Mouse (Mus musculus): ENCODE data around the gene Atxn7. TPM values are rescaled to one million over a fixed set of nuclear protein-coding genes. Genes with fewer than 3 reads are reported as not detected.
A peak's percentile ranks its signal among the peaks of the same experiment; 100 is the strongest.

The Atxn7 gene
- polyA plus RNA-seq, 1 experiment from 2014 or later, result 5.7 TPM

- Histone ChIP-seq H3K36me3 (ENCODE audit: control insufficient read depth, insufficient read depth, low read length) (0 out of 2 replicates have a peak, but pooled peaks cover 3% of the 10 kb centered on the region), H3K27ac (replicated peaks; ENCODE audit: low read depth, low read length) (no peak overlapping the region), H3K9ac (ENCODE audit: low read depth, low read length) (no peak overlapping the region), H3K4me3 (ENCODE audit: low read depth, low read length) (no peak overlapping the region), H3K9me3 (ENCODE audit: control insufficient read depth, low read length) (no peaks in the 10 kb centered on the region), H3K4me2 (ENCODE audit: low read depth, low read length) (no peak overlapping the region), H3K4me1 (ENCODE audit: control insufficient read depth, insufficient read depth, low read length) (no peaks in the 10 kb centered on the region), H3K27me3 (replicated peaks; ENCODE audit: control insufficient read depth, insufficient read depth, low read length) (no peaks in the 10 kb centered on the region)
- WGBS, result 86% methylated on average over 8 of the region's 8 CpGs
- DNase-seq (ENCODE audit: low spot score), result no peak
- ATAC-seq (ENCODE audit: low read depth), result no peak
Measured at GRCm38 (mm10) chr14:14083811-14084210, 122.6 kb downstream of the Atxn7 start.

GRCm38 (mm10) chr14:14086711-14087263, 125.5 kb downstream of the Atxn7 start:
- Histone ChIP-seq H3K27ac (replicated peaks; ENCODE audit: low read depth, low read length) (no peak overlapping the region), H3K4me1 (ENCODE audit: control insufficient read depth, insufficient read depth, low read length) (no peaks in the 10 kb centered on the region), H3K4me2 (ENCODE audit: low read depth, low read length) (no peak overlapping the region), H3K27me3 (replicated peaks; ENCODE audit: control insufficient read depth, insufficient read depth, low read length) (no peaks in the 10 kb centered on the region), H3K36me3 (ENCODE audit: control insufficient read depth, insufficient read depth, low read length) (peaks cover 16% of the 10 kb centered on the region), H3K9me3 (ENCODE audit: control insufficient read depth, low read length) (no peaks in the 10 kb centered on the region), H3K4me3 (ENCODE audit: low read depth, low read length) (no peak overlapping the region), H3K9ac (ENCODE audit: low read depth, low read length) (no peak overlapping the region)
- no peak for DNase-seq (ENCODE audit: low spot score)
- 85% methylated on average over 4 of the region's 4 CpGs for WGBS
- no peak for ATAC-seq (ENCODE audit: low read depth)

- WGBS, result 59% methylated on average over 6 of the region's 6 CpGs
Measured at GRCm38 (mm10) chr14:14087348-14087747, 126.1 kb downstream of the Atxn7 start.

GRCm38 (mm10) chr14:14088016-14088791, 127.0 kb downstream of the Atxn7 start:
- WGBS, result 83% methylated on average over 9 of the region's 9 CpGs
- H3K9me3 ChIP-seq (ENCODE audit: control insufficient read depth, low read length), result no peaks in the 10 kb centered on the region
- H3K36me3 ChIP-seq (ENCODE audit: control insufficient read depth, insufficient read depth, low read length), result peaks cover 24% of the 10 kb centered on the region
- DNase-seq (ENCODE audit: low spot score) (no peak), ATAC-seq (ENCODE audit: low read depth) (no peak)
- H3K27me3 ChIP-seq (replicated peaks; ENCODE audit: control insufficient read depth, insufficient read depth, low read length), result no peaks in the 10 kb centered on the region
- no peak overlapping the region for H3K27ac ChIP-seq (replicated peaks; ENCODE audit: low read depth, low read length)
- H3K4me2 ChIP-seq (ENCODE audit: low read depth, low read length), result no peak overlapping the region
- no peak overlapping the region for H3K4me3 ChIP-seq (ENCODE audit: low read depth, low read length)
- no peaks in the 10 kb centered on the region for H3K4me1 ChIP-seq (ENCODE audit: control insufficient read depth, insufficient read depth, low read length)
- no peak overlapping the region for H3K9ac ChIP-seq (ENCODE audit: low read depth, low read length)

More at GRCm38 (mm10) chr14:14087348-14087747, 126.1 kb downstream of the Atxn7 start:
- ATAC-seq (ENCODE audit: low read depth) (no peak), DNase-seq (ENCODE audit: low spot score) (no peak)
- Histone ChIP-seq H3K4me2 (ENCODE audit: low read depth, low read length) (no peak overlapping the region), H3K9me3 (ENCODE audit: control insufficient read depth, low read length) (no peaks in the 10 kb centered on the region), H3K9ac (ENCODE audit: low read depth, low read length) (no peak overlapping the region), H3K36me3 (ENCODE audit: control insufficient read depth, insufficient read depth, low read length) (peaks cover 17% of the 10 kb centered on the region), H3K27me3 (replicated peaks; ENCODE audit: control insufficient read depth, insufficient read depth, low read length) (no peaks in the 10 kb centered on the region), H3K27ac (replicated peaks; ENCODE audit: low read depth, low read length) (no peak overlapping the region), H3K4me1 (ENCODE audit: control insufficient read depth, insufficient read depth, low read length) (no peaks in the 10 kb centered on the region), H3K4me3 (ENCODE audit: low read depth, low read length) (no peak overlapping the region)

- Histone ChIP-seq H3K4me3 (ENCODE audit: low read depth, low read length) (no peak overlapping the region), H3K9me3 (ENCODE audit: control insufficient read depth, low read length) (no peaks in the 10 kb centered on the region), H3K27me3 (replicated peaks; ENCODE audit: control insufficient read depth, insufficient read depth, low read length) (no peaks in the 10 kb centered on the region), H3K27ac (replicated peaks; ENCODE audit: low read depth, low read length) (no peak overlapping the region), H3K9ac (ENCODE audit: low read depth, low read length) (no peak overlapping the region), H3K4me1 (ENCODE audit: control insufficient read depth, insufficient read depth, low read length) (no peaks in the 10 kb centered on the region), H3K36me3 (ENCODE audit: control insufficient read depth, insufficient read depth, low read length) (peaks cover 29% of the 10 kb centered on the region), H3K4me2 (ENCODE audit: low read depth, low read length) (no peak overlapping the region)
- WGBS, result 95% methylated on average over 6 of the region's 6 CpGs
- ATAC-seq (ENCODE audit: low read depth) (no peak), DNase-seq (ENCODE audit: low spot score) (no peak)
Measured at GRCm38 (mm10) chr14:14090571-14090970, 129.3 kb downstream of the Atxn7 start.

- Histone ChIP-seq H3K4me3 (ENCODE audit: low read depth, low read length) (no peak overlapping the region), H3K36me3 (ENCODE audit: control insufficient read depth, insufficient read depth, low read length) (peaks cover 54% of the 10 kb centered on the region), H3K4me1 (ENCODE audit: control insufficient read depth, insufficient read depth, low read length) (no peaks in the 10 kb centered on the region), H3K27ac (replicated peaks; ENCODE audit: low read depth, low read length) (no peak overlapping the region), H3K9ac (ENCODE audit: low read depth, low read length) (no peak overlapping the region), H3K4me2 (ENCODE audit: low read depth, low read length) (no peak overlapping the region), H3K9me3 (ENCODE audit: control insufficient read depth, low read length) (no peaks in the 10 kb centered on the region), H3K27me3 (replicated peaks; ENCODE audit: control insufficient read depth, insufficient read depth, low read length) (no peaks in the 10 kb centered on the region)
- ATAC-seq (ENCODE audit: low read depth) (peak; percentile 54; the same call in 1 of the 2 replicates), DNase-seq (ENCODE audit: low spot score) (peak; percentile 93)
- 29% methylated on average over 10 of the region's 10 CpGs for WGBS
Measured at GRCm38 (mm10) chr14:14098330-14098980, 137.2 kb downstream of the Atxn7 start.

GRCm38 (mm10) chr14:14100773-14101280, 139.6 kb downstream of the Atxn7 start:
- Histone ChIP-seq H3K4me2 (ENCODE audit: low read depth, low read length) (no peak overlapping the region), H3K4me1 (ENCODE audit: control insufficient read depth, insufficient read depth, low read length) (no peaks in the 10 kb centered on the region), H3K4me3 (ENCODE audit: low read depth, low read length) (no peak overlapping the region), H3K27ac (replicated peaks; ENCODE audit: low read depth, low read length) (no peak overlapping the region), H3K27me3 (replicated peaks; ENCODE audit: control insufficient read depth, insufficient read depth, low read length) (no peaks in the 10 kb centered on the region), H3K36me3 (ENCODE audit: control insufficient read depth, insufficient read depth, low read length) (peaks cover 58% of the 10 kb centered on the region), H3K9ac (ENCODE audit: low read depth, low read length) (no peak overlapping the region), H3K9me3 (ENCODE audit: control insufficient read depth, low read length) (no peaks in the 10 kb centered on the region)
- no peak for DNase-seq (ENCODE audit: low spot score)
- no peak for ATAC-seq (ENCODE audit: low read depth)
- 89% methylated on average over 8 of the region's 8 CpGs for WGBS

- Histone ChIP-seq H3K9ac (ENCODE audit: low read depth, low read length) (no peak overlapping the region), H3K4me2 (ENCODE audit: low read depth, low read length) (no peak overlapping the region), H3K4me1 (ENCODE audit: control insufficient read depth, insufficient read depth, low read length) (no peaks in the 10 kb centered on the region), H3K36me3 (ENCODE audit: control insufficient read depth, insufficient read depth, low read length) (peaks cover 53% of the 10 kb centered on the region), H3K9me3 (ENCODE audit: control insufficient read depth, low read length) (no peaks in the 10 kb centered on the region), H3K27ac (replicated peaks; ENCODE audit: low read depth, low read length) (no peak overlapping the region), H3K4me3 (ENCODE audit: low read depth, low read length) (no peak overlapping the region), H3K27me3 (replicated peaks; ENCODE audit: control insufficient read depth, insufficient read depth, low read length) (no peaks in the 10 kb centered on the region)
- WGBS, result 92% methylated on average over 9 of the region's 9 CpGs
- ATAC-seq (ENCODE audit: low read depth), result no peak
- no peak for DNase-seq (ENCODE audit: low spot score)
Measured at GRCm38 (mm10) chr14:14101296-14101695, 140.1 kb downstream of the Atxn7 start.
